Mouse (Mus musculus) neural tube, embryonic 12.5 days (tissue): ENCODE measurements at regions not wholly inside any gene's neighbourhood (a gene's known extent, or its start where the extent isn't known, plus 50 kb on each side); places are given as distances from the start of the nearest gene placed in this dataset.
"Not testable (repeated sequence)": the region's sequence is repeated elsewhere in the genome, so short reads cannot be mapped to it uniquely, and the experiment has no call there.

Experiments used
- ATAC-seq: fragments of 200-750 bp; cut with Nextera tagmentation; 2 replicates; pipeline ENCODE4 v1.8.0; 2017; ENCODE audit warnings: low read depth, mild to moderate bottlenecking, moderate TSS enrichment, moderate library complexity; ENCODE audit not compliant: low FRiP score
- H3K27ac ChIP-seq: fragments of 300-500 bp; sonication (generic); 2 replicates; pipeline ENCODE4 v1.5.1; 2016
- H3K27me3 ChIP-seq: fragments of 300-500 bp; sonication (generic); replicated peaks from 2 replicates; pipeline ENCODE4 v1.6.1; 2016; ENCODE audit warnings: mild to moderate bottlenecking
- H3K36me3 ChIP-seq: fragments of 300-500 bp; sonication (generic); 2 replicates; pipeline ENCODE4 v1.6.1; 2016; ENCODE audit warnings: mild to moderate bottlenecking
- H3K4me1 ChIP-seq: fragments of 300-500 bp; sonication (generic); 2 replicates; pipeline ENCODE4 v1.6.1; 2016
- H3K4me2 ChIP-seq: fragments of 300-500 bp; sonication (generic); replicated peaks from 2 replicates; pipeline ENCODE4 v1.6.1; 2016; ENCODE audit warnings: mild to moderate bottlenecking
- H3K4me3 ChIP-seq: fragments of 300-500 bp; sonication (generic); 2 replicates; pipeline ENCODE4 v1.5.1; 2016
- H3K9ac ChIP-seq: fragments of 300-500 bp; sonication (generic); 2 replicates; pipeline ENCODE4 v1.6.1; 2016; ENCODE audit warnings: mild to moderate bottlenecking
- H3K9me3 ChIP-seq: fragments of 300-500 bp; sonication (generic); 2 replicates; pipeline ENCODE4 v1.6.1; 2016; ENCODE audit warnings: mild to moderate bottlenecking
- WGBS: fragments of 180-500 bp; shearing (Covaris S2); methylation state at CpG from one replicate; pipeline ENCODE4 v1.1.7; 2016; 5-methylcytosine and 5-hydroxymethylcytosine counted together

- H3K4me1 ChIP-seq, ATAC-seq, H3K9ac ChIP-seq, H3K27ac ChIP-seq, H3K27me3 ChIP-seq, H3K4me3 ChIP-seq, H3K9me3 ChIP-seq, H3K4me2 ChIP-seq, H3K36me3 ChIP-seq: not testable (repeated sequence)
- WGBS: 86% methylated on average over 4 of the region's 4 CpGs
Observed at GRCm38 (mm10) chr2:78225383-78226100, 279.4 kb upstream of the Cwc22 start.

DNA sequence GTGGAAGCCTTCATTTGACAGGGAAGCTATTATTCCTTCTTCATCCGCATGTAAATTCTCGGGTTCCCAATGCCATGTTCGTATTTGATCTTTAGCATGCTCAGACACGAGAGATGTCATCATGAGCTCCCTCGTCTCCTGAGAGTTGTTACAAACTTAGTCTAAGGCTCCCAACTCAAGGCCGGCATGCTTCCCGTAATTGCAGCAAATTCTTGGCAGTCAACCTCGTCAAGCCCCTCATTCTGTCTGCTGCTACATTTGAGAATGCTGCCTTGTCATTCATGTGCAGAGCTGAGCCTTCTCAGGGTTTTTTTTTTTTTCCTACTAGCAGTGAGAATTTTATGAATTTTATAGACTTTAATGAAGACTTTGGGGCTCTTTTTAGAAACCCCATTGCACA, 268.3 kb upstream of the Cwc22 start:
- no peak overlapping the region for H3K27ac ChIP-seq
- H3K4me1 ChIP-seq: no peaks in the 10 kb centered on the region
- H3K4me3 ChIP-seq: no peak overlapping the region
- WGBS: 77% methylated on average over 8 of the region's 8 CpGs
- ATAC-seq: no peak
- no peak overlapping the region for H3K9ac ChIP-seq
- no peaks in the 10 kb centered on the region for H3K27me3 ChIP-seq
- no peaks in the 10 kb centered on the region for H3K9me3 ChIP-seq
- H3K36me3 ChIP-seq: no peaks in the 10 kb centered on the region
- no peak overlapping the region for H3K4me2 ChIP-seq

DNA sequence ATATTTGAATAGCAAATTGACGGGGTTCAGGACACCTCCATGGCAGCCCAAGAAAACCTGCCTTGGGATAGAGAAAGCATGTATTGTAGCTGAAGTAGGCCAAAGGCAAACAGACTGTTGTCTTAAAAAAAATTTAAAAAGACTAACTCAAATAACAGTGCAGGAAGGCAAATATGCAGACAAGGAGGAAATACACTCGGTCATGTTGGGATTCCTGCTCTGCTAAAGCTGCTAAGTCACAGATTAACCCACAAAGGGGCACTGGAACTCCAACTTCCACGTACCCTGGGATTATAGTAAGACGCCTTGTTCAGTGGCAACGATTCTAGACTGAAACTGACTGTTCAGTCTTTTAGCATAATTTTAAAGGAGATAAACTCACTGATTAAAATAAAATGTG, 258.9 kb upstream of the Cwc22 start:
- H3K27ac ChIP-seq: no peak overlapping the region
- no peaks in the 10 kb centered on the region for H3K4me1 ChIP-seq
- no peaks in the 10 kb centered on the region for H3K36me3 ChIP-seq
- WGBS: 88% methylated on average over 5 of the region's 5 CpGs
- H3K9me3 ChIP-seq: no peaks in the 10 kb centered on the region
- H3K27me3 ChIP-seq: no peaks in the 10 kb centered on the region
- no peak overlapping the region for H3K9ac ChIP-seq
- no peak for ATAC-seq
- H3K4me2 ChIP-seq: no peak overlapping the region
- H3K4me3 ChIP-seq: no peak overlapping the region

DNA sequence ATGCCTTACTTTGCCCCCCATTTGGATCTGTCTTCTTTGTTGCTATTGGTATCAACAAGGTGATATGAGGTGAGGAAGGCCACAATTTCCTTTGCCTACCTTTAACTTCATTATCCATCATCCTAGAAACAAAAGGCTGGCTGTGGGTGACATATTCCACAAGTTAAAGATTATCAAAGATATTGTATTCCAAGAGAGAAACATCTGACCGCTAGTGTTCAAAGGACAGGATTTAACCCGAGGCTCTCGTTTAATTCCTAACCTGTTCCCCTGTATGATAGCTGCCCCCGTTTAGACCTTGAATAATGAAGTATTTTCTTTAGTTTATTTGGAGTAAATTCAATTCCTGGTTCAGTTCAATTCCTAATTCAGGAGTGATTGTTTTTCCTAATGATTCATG, 249.8 kb upstream of the Cwc22 start:
- no peak overlapping the region for H3K4me2 ChIP-seq
- no peaks in the 10 kb centered on the region for H3K4me1 ChIP-seq
- ATAC-seq: no peak
- H3K4me3 ChIP-seq: no peak overlapping the region
- 83% methylated on average over 4 of the region's 4 CpGs for WGBS
- H3K9ac ChIP-seq: no peak overlapping the region
- no peak overlapping the region for H3K27ac ChIP-seq
- no peaks in the 10 kb centered on the region for H3K27me3 ChIP-seq
- H3K36me3 ChIP-seq: no peaks in the 10 kb centered on the region
- H3K9me3 ChIP-seq: no peaks in the 10 kb centered on the region

DNA sequence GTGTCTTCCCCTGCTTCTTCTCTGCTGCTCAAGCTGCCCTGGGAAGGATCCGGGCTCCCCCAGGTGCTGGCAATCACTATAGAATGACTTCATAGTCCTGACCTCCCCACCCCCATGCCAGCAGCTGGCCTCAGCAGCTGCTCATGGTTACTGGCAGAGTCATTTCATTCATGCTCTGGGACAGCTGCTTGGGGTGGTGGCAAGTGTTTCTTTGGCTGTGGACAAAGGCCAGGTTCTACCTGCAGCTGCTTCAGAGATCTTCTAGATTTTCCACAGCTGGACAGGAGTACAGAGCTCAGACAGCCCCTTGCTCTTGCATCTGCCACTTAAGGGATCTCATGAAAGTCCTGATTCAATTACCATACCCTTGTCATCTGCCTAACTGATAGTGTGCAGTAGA, 243.4 kb upstream of the Cwc22 start:
- Histone ChIP-seq H3K36me3 (no peaks in the 10 kb centered on the region), H3K4me1 (0 out of 2 replicates have a peak, but pooled peaks cover 3% of the 10 kb centered on the region), H3K27me3 (no peaks in the 10 kb centered on the region), H3K9ac (no peak overlapping the region), H3K4me2 (no peak overlapping the region), H3K4me3 (no peak overlapping the region), H3K9me3 (no peaks in the 10 kb centered on the region), H3K27ac (no peak overlapping the region)
- 14% methylated on average over 1 of the region's 1 CpGs for WGBS
- peak; percentile 72 for ATAC-seq

GRCm38 (mm10) chr2:78184950-78185349, 238.8 kb upstream of the Cwc22 start:
- H3K36me3 ChIP-seq: no peaks in the 10 kb centered on the region
- no peak overlapping the region for H3K9ac ChIP-seq
- H3K27ac ChIP-seq: no peak overlapping the region
- no peaks in the 10 kb centered on the region for H3K9me3 ChIP-seq
- 0 out of 2 replicates have a peak, but pooled peaks cover 3% of the 10 kb centered on the region for H3K4me1 ChIP-seq
- 78% methylated on average over 1 of the region's 1 CpGs for WGBS
- H3K27me3 ChIP-seq: no peaks in the 10 kb centered on the region
- H3K4me2 ChIP-seq: no peak overlapping the region
- no peak for ATAC-seq
- H3K4me3 ChIP-seq: no peak overlapping the region

- Histone ChIP-seq H3K27me3 (no peaks in the 10 kb centered on the region), H3K27ac (no peak overlapping the region), H3K9me3 (no peaks in the 10 kb centered on the region), H3K9ac (no peak overlapping the region), H3K36me3 (no peaks in the 10 kb centered on the region), H3K4me3 (no peak overlapping the region), H3K4me1 (no peaks in the 10 kb centered on the region; the same call in 1 of the 2 replicates), H3K4me2 (no peak overlapping the region)
- WGBS: 80% methylated on average over 4 of the region's 4 CpGs
- ATAC-seq: no peak
Observed at GRCm38 (mm10) chr2:78173784-78174183, 227.6 kb upstream of the Cwc22 start.

DNA sequence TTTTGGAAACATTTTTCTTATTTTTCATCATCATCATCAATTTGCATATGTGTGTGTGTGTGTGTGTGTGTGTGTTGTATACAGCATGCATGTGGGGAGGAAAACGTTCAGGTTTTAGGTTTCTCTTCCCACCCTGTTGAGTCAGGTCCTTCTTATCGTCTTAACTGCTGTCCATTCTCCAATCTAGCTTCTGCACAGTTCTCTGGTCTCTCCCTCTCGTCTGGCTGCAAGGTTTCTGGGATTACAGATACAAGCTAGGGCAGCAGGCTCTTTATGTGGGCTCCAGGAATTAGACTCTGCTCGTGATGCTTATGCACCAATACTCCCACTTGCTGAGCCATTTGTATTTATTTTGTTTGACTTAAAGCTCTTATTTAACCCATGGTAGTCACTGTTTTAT, 226.6 kb upstream of the Cwc22 start:
- no peak for ATAC-seq
- 75% methylated on average over 4 of the region's 4 CpGs for WGBS
- Histone ChIP-seq H3K36me3 (no peaks in the 10 kb centered on the region), H3K27me3 (no peaks in the 10 kb centered on the region), H3K9me3 (no peaks in the 10 kb centered on the region), H3K4me1 (no peaks in the 10 kb centered on the region; the same call in 1 of the 2 replicates), H3K4me2 (no peak overlapping the region), H3K9ac (no peak overlapping the region), H3K4me3 (no peak overlapping the region), H3K27ac (no peak overlapping the region)

- no peak overlapping the region for H3K27ac ChIP-seq
- WGBS: 55% methylated on average over 6 of the region's 6 CpGs
- no peak for ATAC-seq
- no peaks in the 10 kb centered on the region for H3K9me3 ChIP-seq
- H3K36me3 ChIP-seq: no peaks in the 10 kb centered on the region
- H3K9ac ChIP-seq: no peak overlapping the region
- no peak overlapping the region for H3K4me3 ChIP-seq
- H3K4me1 ChIP-seq: no peaks in the 10 kb centered on the region; the same call in 1 of the 2 replicates
- no peaks in the 10 kb centered on the region for H3K27me3 ChIP-seq
- H3K4me2 ChIP-seq: no peak overlapping the region
Observed at GRCm38 (mm10) chr2:78170162-78170747, 224.1 kb upstream of the Cwc22 start.

DNA sequence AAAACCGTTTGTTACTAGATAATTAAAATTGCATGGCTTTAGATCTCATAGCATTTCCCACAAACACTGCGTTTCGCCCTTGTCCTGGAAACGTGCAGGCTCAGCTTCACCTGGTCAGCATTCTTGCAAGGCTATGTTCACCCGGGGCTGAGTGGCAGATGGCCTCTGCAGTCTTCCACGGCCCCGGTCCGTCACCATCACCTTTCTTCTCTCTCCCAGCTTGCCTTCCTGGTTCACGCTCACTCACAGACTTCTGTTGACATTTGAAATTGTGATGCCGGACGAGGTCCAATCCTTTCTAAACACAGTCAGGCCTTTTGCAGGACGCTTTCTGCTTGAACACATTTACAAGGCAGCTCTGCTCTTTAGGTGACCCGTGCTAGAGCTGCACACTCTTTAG, 219.3 kb upstream of the Cwc22 start:
- no peak for ATAC-seq
- Histone ChIP-seq H3K9ac (no peak overlapping the region), H3K4me1 (no peaks in the 10 kb centered on the region; the same call in 1 of the 2 replicates), H3K9me3 (no peaks in the 10 kb centered on the region), H3K4me2 (no peak overlapping the region), H3K36me3 (no peaks in the 10 kb centered on the region), H3K4me3 (no peak overlapping the region), H3K27me3 (no peaks in the 10 kb centered on the region), H3K27ac (no peak overlapping the region)
- 85% methylated on average over 13 of the region's 13 CpGs for WGBS

GRCm38 (mm10) chr2:78159877-78160485, 213.8 kb upstream of the Cwc22 start:
- H3K9ac ChIP-seq: no peak overlapping the region
- H3K9me3 ChIP-seq: no peaks in the 10 kb centered on the region
- H3K27me3 ChIP-seq: no peaks in the 10 kb centered on the region
- no peak overlapping the region for H3K4me3 ChIP-seq
- peak; percentile 50; the same call in 1 of the 2 replicates for ATAC-seq
- no peak overlapping the region for H3K4me2 ChIP-seq
- H3K36me3 ChIP-seq: no peaks in the 10 kb centered on the region
- no peaks in the 10 kb centered on the region for H3K4me1 ChIP-seq
- no peak overlapping the region for H3K27ac ChIP-seq
- WGBS: 73% methylated on average over 3 of the region's 3 CpGs

DNA sequence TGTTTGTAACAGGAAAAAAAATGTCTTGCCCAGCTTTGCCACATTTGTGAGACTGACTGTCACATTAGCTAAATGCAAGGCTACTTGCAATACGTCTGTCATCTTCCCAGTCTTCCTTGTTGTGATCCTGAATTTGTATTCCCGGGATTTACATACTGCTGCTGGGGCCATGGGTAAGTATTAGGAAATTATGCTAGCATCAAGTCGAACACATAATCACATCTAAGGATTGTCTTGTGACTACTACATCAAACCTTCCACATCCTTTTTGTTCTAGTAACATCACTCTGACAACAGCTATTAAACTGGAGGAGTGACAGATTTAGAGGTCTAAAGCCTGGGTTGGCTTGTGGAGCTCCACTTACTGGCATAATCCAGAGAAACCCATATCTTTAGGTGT, 164.2 kb upstream of the Cwc22 start:
- H3K36me3 ChIP-seq: no peaks in the 10 kb centered on the region
- no peaks in the 10 kb centered on the region for H3K27me3 ChIP-seq
- ATAC-seq: no peak
- H3K27ac ChIP-seq: no peak overlapping the region
- no peaks in the 10 kb centered on the region for H3K9me3 ChIP-seq
- 84% methylated on average over 3 of the region's 3 CpGs for WGBS
- H3K9ac ChIP-seq: no peak overlapping the region
- H3K4me3 ChIP-seq: no peak overlapping the region
- H3K4me1 ChIP-seq: no peaks in the 10 kb centered on the region
- no peak overlapping the region for H3K4me2 ChIP-seq
